Mouse (Mus musculus) heart, adult 2 months (tissue): ENCODE measurements at regions not wholly inside any gene's neighbourhood (a gene's known extent, or its start where the extent isn't known, plus 50 kb on each side); places are given as distances from the start of the nearest gene placed in this dataset.

Experiments used
- EP300 ChIP-seq: fragments of 200-500 bp; IDR thresholded peaks from 2 replicates; pipeline ENCODE4 v1.6.1; 2011; ENCODE audit warnings: low read depth, low read length, control low read depth; ENCODE audit not compliant: insufficient read depth
- POLR2A ChIP-seq: fragments of 200-500 bp; IDR thresholded peaks from 2 replicates; pipeline ENCODE4 v1.6.1; 2011; ENCODE audit warnings: mild to moderate bottlenecking, low read depth, low read length, control low read depth; ENCODE audit not compliant: insufficient read depth

DNA sequence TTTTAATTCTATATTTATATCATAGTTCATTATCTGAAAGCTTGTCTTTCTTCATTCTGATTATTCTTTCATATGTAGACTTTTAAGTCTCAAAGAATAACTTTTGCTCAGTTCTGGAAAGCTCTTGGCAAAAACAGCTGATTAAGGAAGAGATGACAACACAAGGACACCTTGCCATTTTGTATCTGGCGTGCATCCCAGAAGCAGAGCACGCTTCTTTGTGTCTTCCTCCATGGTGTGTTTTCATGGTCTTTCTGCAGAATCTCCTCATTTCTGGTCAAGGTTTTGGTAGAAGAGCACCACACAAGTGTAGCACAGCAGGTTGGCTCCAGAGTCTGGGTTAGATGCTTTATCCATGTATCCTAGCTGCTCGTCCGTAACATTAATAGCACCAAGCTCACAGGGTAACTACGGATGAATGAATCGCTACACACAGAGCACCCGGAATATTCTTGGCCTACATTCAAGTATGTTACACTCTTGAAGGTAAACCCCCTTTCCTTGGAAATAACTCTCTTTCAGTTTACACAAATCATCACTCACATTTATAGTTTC lies 148.9 kb upstream of the Ddhd1 start:
- no peak for TF ChIP-seq POLR2A
- no peak for TF ChIP-seq EP300
